Mouse (Mus musculus) liver, adult (tissue): Measurements from ENCODE around the gene Rpl23a.

Experiments
- GATA4 ChIP-seq: IDR thresholded peaks from 2 replicates; pipeline ENCODE4 v1.6.1; 2014; ENCODE audit warnings: mild to moderate bottlenecking, low read length; ENCODE audit not compliant: insufficient replicate concordance

Gene Rpl23a

GRCm38 (mm10) chr11:78146707-78147543 lies 36.5 kb downstream of the Rpl23a start:
- no peak for TF ChIP-seq GATA4

- no peak for TF ChIP-seq GATA4
Measured at GRCm38 (mm10) chr11:78146168-78146567, 37.2 kb downstream of the Rpl23a start.

- TF ChIP-seq GATA4: no peak
Measured at GRCm38 (mm10) chr11:78143520-78143919, 39.9 kb downstream of the Rpl23a start.

- TF ChIP-seq GATA4: peak; percentile 24; the same call in 1 of the 2 replicates
Measured at GRCm38 (mm10) chr11:78140665-78141064, 42.7 kb downstream of the Rpl23a start.

GRCm38 (mm10) chr11:78138023-78138422 lies 45.4 kb downstream of the Rpl23a start:
- 0 out of 2 replicates have a peak, but pooled peaks have one; percentile 21 for TF ChIP-seq GATA4

GRCm38 (mm10) chr11:78137584-78137983 lies 45.8 kb downstream of the Rpl23a start:
- TF ChIP-seq GATA4: no peak

- TF ChIP-seq GATA4: no peak
Measured at GRCm38 (mm10) chr11:78136132-78136531, 47.3 kb downstream of the Rpl23a start.

- TF ChIP-seq GATA4: no peak
Measured at GRCm38 (mm10) chr11:78134344-78134743, 49.0 kb downstream of the Rpl23a start.

- no peak for TF ChIP-seq GATA4
Measured at GRCm38 (mm10) chr11:78133915-78134314, 49.5 kb downstream of the Rpl23a start.
